Mouse (Mus musculus) hindbrain, embryonic 16.5 days (tissue): ENCODE data around the gene Rd3. TPM values are rescaled to one million over a fixed set of nuclear protein-coding genes. Genes with fewer than 3 reads are reported as not detected.

Experiments
- ATAC-seq: fragments of 200-750 bp; cut with Nextera tagmentation; 2 replicates; pipeline ENCODE4 v1.8.0; 2017; ENCODE audit warnings: moderate TSS enrichment, moderate library complexity
- H3K27ac ChIP-seq: fragments of 300-500 bp; sonication (generic); 2 replicates; pipeline ENCODE4 v1.5.1; 2014; ENCODE audit warnings: low read depth, mild to moderate bottlenecking, control low read depth, low read length, moderate library complexity
- H3K27me3 ChIP-seq: fragments of 300-500 bp; sonication (generic); replicated peaks from 2 replicates; pipeline ENCODE4 v1.6.1; 2014; ENCODE audit warnings: low read length; ENCODE audit not compliant: control insufficient read depth, insufficient read depth
- H3K36me3 ChIP-seq: fragments of 300-500 bp; sonication (generic); 2 replicates; pipeline ENCODE4 v1.6.1; 2014; ENCODE audit warnings: mild to moderate bottlenecking, low read length, moderate library complexity, mixed read lengths; ENCODE audit not compliant: control insufficient read depth, insufficient read depth
- H3K4me1 ChIP-seq: fragments of 300-500 bp; sonication (generic); 2 replicates; pipeline ENCODE4 v1.6.1; 2014; ENCODE audit warnings: low read depth, low read length; ENCODE audit not compliant: control insufficient read depth, insufficient read depth
- H3K4me2 ChIP-seq: fragments of 300-500 bp; sonication (generic); 2 replicates; pipeline ENCODE4 v1.6.1; 2014; ENCODE audit warnings: mild to moderate bottlenecking, low read length, control low read depth, moderate library complexity
- H3K4me3 ChIP-seq: fragments of 300-500 bp; sonication (generic); 2 replicates; pipeline ENCODE4 v1.5.1; 2014; ENCODE audit warnings: mild to moderate bottlenecking, low read length, control low read depth, moderate library complexity
- H3K9ac ChIP-seq: fragments of 300-500 bp; sonication (generic); 2 replicates; pipeline ENCODE4 v1.6.1; 2014; ENCODE audit warnings: low read depth, mild to moderate bottlenecking, control low read depth, low read length, moderate library complexity
- H3K9me3 ChIP-seq: fragments of 300-500 bp; sonication (generic); 2 replicates; pipeline ENCODE4 v1.6.1; 2014; ENCODE audit warnings: mild to moderate bottlenecking, low read length, moderate library complexity; ENCODE audit not compliant: control insufficient read depth
- WGBS: fragments of 180-500 bp; shearing (Covaris S2); extraction: QIAGEN DNeasy Blood & Tissue Kit; methylation state at CpG from one replicate; pipeline ENCODE4 v1.1.7; 2014; 5-methylcytosine and 5-hydroxymethylcytosine counted together
- polyA plus RNA-seq: library from polyadenylated mRNA; unstranded; fragments of >200 nt; fragmentation: Nextera tagmentation; extraction: Ambion mirVana; gene quantifications from 2 replicates; pipeline ENCODE4 v1.2.1, GENCODE M21; 2015

Rd3 gene
- polyA plus RNA-seq, 1 experiment from 2014 or later, result 4.1 TPM

GRCm38 (mm10) chr1:191945756-191946155 lies 31.4 kb upstream of the Rd3 start:
- Histone ChIP-seq H3K4me1 (no peaks in the 10 kb centered on the region), H3K27ac (no peak overlapping the region), H3K9me3 (no peaks in the 10 kb centered on the region), H3K36me3 (no peaks in the 10 kb centered on the region), H3K4me3 (no peak overlapping the region), H3K27me3 (no peaks in the 10 kb centered on the region), H3K4me2 (no peak overlapping the region), H3K9ac (no peak overlapping the region)
- ATAC-seq, result no peak
- WGBS, result 81% methylated on average over 5 of the region's 5 CpGs

- ATAC-seq, result no peak
- Histone ChIP-seq H3K27me3 (no peaks in the 10 kb centered on the region), H3K4me1 (no peaks in the 10 kb centered on the region), H3K36me3 (no peaks in the 10 kb centered on the region), H3K4me3 (no peak overlapping the region), H3K9me3 (no peaks in the 10 kb centered on the region), H3K27ac (no peak overlapping the region), H3K4me2 (no peak overlapping the region), H3K9ac (no peak overlapping the region)
- 74% methylated on average over 7 of the region's 7 CpGs for whole genome bisulfite sequencing
Observed at GRCm38 (mm10) chr1:191946261-191946660, 30.9 kb upstream of the Rd3 start.

GRCm38 (mm10) chr1:191946835-191947234 lies 30.3 kb upstream of the Rd3 start:
- no peak overlapping the region for H3K4me2 ChIP-seq
- no peaks in the 10 kb centered on the region for H3K36me3 ChIP-seq
- WGBS, result 87% methylated on average over 2 of the region's 2 CpGs
- H3K9ac ChIP-seq, result no peak overlapping the region
- H3K27ac ChIP-seq, result no peak overlapping the region
- H3K4me1 ChIP-seq, result no peaks in the 10 kb centered on the region
- ATAC-seq, result no peak
- no peak overlapping the region for H3K4me3 ChIP-seq
- no peaks in the 10 kb centered on the region for H3K9me3 ChIP-seq
- no peaks in the 10 kb centered on the region for H3K27me3 ChIP-seq

- no peaks in the 10 kb centered on the region for H3K36me3 ChIP-seq
- 71% methylated on average over 8 of the region's 8 CpGs for WGBS
Observed at GRCm38 (mm10) chr1:191947796-191948195, 29.4 kb upstream of the Rd3 start.

GRCm38 (mm10) chr1:191948600-191948999 lies 28.6 kb upstream of the Rd3 start:
- H3K36me3 ChIP-seq, result no peaks in the 10 kb centered on the region
- no peak for ATAC-seq
- 85% methylated on average over 8 of the region's 8 CpGs for WGBS
- no peaks in the 10 kb centered on the region for H3K27me3 ChIP-seq
- H3K9me3 ChIP-seq, result no peaks in the 10 kb centered on the region
- H3K4me3 ChIP-seq, result no peak overlapping the region
- no peak overlapping the region for H3K4me2 ChIP-seq
- H3K4me1 ChIP-seq, result no peaks in the 10 kb centered on the region
- H3K27ac ChIP-seq, result no peak overlapping the region
- H3K9ac ChIP-seq, result no peak overlapping the region

More at GRCm38 (mm10) chr1:191947796-191948195, 29.4 kb upstream of the Rd3 start:
- Histone ChIP-seq H3K27me3 (no peaks in the 10 kb centered on the region), H3K4me2 (no peak overlapping the region), H3K4me1 (no peaks in the 10 kb centered on the region), H3K9me3 (no peaks in the 10 kb centered on the region), H3K27ac (no peak overlapping the region), H3K9ac (no peak overlapping the region), H3K4me3 (no peak overlapping the region)
- no peak for ATAC-seq

- Histone ChIP-seq H3K36me3 (no peaks in the 10 kb centered on the region), H3K4me3 (no peak overlapping the region), H3K27ac (no peak overlapping the region), H3K4me2 (no peak overlapping the region), H3K9ac (no peak overlapping the region), H3K27me3 (no peaks in the 10 kb centered on the region), H3K9me3 (no peaks in the 10 kb centered on the region), H3K4me1 (no peaks in the 10 kb centered on the region)
- 75% methylated on average over 2 of the region's 2 CpGs for WGBS
- ATAC-seq, result no peak
Observed at GRCm38 (mm10) chr1:191950611-191951010, 26.6 kb upstream of the Rd3 start.

GRCm38 (mm10) chr1:191952733-191953335 lies 24.3 kb upstream of the Rd3 start:
- WGBS, result 84% methylated on average over 11 of the region's 11 CpGs
- Histone ChIP-seq H3K4me2 (no peak overlapping the region), H3K27me3 (no peaks in the 10 kb centered on the region), H3K4me1 (no peaks in the 10 kb centered on the region), H3K4me3 (no peak overlapping the region), H3K27ac (no peak overlapping the region), H3K36me3 (no peaks in the 10 kb centered on the region), H3K9ac (no peak overlapping the region), H3K9me3 (no peaks in the 10 kb centered on the region)
- ATAC-seq, result no peak

- no peak overlapping the region for H3K4me3 ChIP-seq
- no peak overlapping the region for H3K9ac ChIP-seq
- 63% methylated on average over 3 of the region's 3 CpGs for WGBS
- H3K27me3 ChIP-seq, result no peaks in the 10 kb centered on the region
- H3K36me3 ChIP-seq, result no peaks in the 10 kb centered on the region
- 0 out of 2 replicates have a peak overlapping the region, but pooled peaks have one; percentile 19 for H3K27ac ChIP-seq
- no peak for ATAC-seq
- H3K4me1 ChIP-seq, result no peaks in the 10 kb centered on the region
- no peak overlapping the region for H3K4me2 ChIP-seq
- H3K9me3 ChIP-seq, result no peaks in the 10 kb centered on the region
Observed at GRCm38 (mm10) chr1:191955101-191955500, 22.1 kb upstream of the Rd3 start.

GRCm38 (mm10) chr1:191956261-191956660 lies 20.9 kb upstream of the Rd3 start:
- H3K27ac ChIP-seq, result no peak overlapping the region
- ATAC-seq, result no peak; the same call in 1 of the 2 replicates

More at GRCm38 (mm10) chr1:191956261-191956660, 20.9 kb upstream of the Rd3 start:
- Histone ChIP-seq H3K36me3 (no peaks in the 10 kb centered on the region), H3K4me2 (no peak overlapping the region), H3K4me1 (no peaks in the 10 kb centered on the region), H3K4me3 (no peak overlapping the region), H3K9me3 (no peaks in the 10 kb centered on the region), H3K9ac (no peak overlapping the region), H3K27me3 (no peaks in the 10 kb centered on the region)
- WGBS, result 78% methylated on average over 3 of the region's 3 CpGs
